Mouse (Mus musculus): ENCODE data around the gene Prdm16.

Prdm16 gene

GRCm38 (mm10) chr4:154473571-154474307, 162.9 kb downstream of the Prdm16 start:
- DNase-seq (ENCODE audit: low spot score), result no peak

DNA sequence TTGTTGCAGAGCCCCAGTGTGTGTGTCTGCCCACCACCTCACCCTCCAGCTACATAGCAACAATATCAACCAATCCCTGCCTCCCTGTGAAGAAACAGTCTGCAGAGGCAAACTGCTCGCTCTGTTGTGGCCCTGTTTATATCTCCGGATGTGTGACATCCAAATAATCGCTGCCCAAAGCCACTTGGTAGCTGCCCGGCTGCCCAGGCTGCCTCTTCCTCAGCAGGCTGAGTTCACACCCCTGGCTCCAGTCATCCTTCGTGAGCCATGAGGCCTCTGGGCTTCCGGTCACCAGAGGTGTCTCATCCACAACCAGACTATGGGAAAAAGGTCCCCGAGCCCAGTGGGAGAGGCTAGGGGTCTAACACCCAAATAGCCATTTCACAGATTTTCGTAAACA, 164.1 kb downstream of the Prdm16 start:
- no peak for DNase-seq (ENCODE audit: low spot score)

DNA sequence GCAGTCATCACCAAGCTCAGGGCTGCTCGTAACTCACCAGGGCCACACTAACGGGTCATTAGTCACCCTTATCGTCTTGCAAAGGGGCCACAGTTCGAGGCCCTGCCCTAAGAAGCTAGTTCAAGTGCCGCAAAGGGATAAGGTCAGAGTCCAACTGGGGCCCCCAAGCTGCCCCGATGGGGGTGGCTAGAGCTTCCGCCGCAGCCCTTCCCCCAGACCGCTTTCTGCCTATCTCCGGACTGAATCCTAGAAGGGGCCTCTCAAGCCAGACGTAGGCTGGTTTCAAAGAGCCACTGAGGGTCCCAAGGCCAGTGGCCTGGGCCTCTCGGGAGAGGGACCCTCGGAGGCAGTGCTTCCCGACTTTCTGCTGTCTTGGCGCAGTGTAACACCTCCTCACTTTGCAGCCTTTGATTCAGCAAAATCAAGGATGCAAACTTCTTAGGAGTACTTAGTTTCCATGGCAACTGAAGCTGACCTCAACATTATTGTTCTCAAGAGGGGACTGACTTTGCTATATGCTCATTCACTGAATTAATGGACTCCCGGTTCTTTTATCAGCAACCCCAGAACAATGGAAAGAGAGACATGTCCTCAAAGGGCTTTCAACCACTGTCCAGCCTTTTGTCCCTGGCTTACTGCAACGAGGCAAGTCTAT, 165.1 kb downstream of the Prdm16 start:
- no peak for DNase-seq (ENCODE audit: low spot score)

DNA sequence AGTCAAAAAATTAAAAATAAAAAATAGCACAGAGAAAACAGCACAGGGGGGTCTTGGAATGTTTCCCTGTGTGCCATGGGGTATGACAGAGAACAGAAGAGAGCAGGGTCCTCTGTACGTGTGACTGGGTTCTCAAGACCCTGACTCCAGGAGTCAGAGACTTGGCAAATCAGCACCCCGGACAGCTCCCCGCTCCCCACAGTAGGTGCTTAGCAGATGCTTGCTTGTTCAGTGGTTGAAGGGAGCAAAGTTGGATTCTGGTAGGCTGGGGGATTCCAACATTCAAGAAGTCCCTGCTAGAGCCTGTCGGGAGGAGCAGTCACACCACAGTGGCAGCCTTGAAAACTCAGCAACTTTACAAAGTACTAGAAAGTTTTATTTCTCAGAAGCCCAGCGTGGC, 170.4 kb downstream of the Prdm16 start:
- DNase-seq (ENCODE audit: low spot score), result peak; percentile 12

- no peak for DNase-seq (ENCODE audit: low spot score)
Measured at GRCm38 (mm10) chr4:154465123-154465522, 171.6 kb downstream of the Prdm16 start.

DNA sequence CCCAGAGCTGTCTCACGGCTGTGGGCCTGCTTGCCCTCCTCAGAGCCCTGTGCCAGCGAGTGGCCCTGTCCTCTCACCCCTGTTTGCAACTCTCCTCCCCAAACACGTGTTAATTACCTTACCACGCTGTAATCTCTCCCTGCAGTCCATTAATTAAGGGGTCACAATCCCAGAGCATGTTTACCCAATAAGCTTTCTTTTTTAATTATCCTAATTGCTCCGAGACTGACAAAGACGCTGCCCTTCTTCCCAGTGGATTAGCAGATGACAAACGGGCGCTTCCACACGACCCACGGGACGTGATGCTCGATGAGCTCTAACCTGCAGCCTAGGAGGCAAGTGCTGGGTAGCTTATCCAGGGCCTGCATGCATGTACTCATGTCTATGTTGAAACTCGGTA, 176.7 kb downstream of the Prdm16 start:
- DNase-seq (ENCODE audit: low spot score), result no peak

GRCm38 (mm10) chr4:154457756-154458155, 178.9 kb downstream of the Prdm16 start:
- no peak for DNase-seq (ENCODE audit: low spot score)

- no peak for DNase-seq (ENCODE audit: low spot score)
Measured at GRCm38 (mm10) chr4:154456265-154456822, 180.3 kb downstream of the Prdm16 start.

- no peak for DNase-seq (ENCODE audit: low spot score)
Measured at GRCm38 (mm10) chr4:154450441-154450840, 186.2 kb downstream of the Prdm16 start.

DNA sequence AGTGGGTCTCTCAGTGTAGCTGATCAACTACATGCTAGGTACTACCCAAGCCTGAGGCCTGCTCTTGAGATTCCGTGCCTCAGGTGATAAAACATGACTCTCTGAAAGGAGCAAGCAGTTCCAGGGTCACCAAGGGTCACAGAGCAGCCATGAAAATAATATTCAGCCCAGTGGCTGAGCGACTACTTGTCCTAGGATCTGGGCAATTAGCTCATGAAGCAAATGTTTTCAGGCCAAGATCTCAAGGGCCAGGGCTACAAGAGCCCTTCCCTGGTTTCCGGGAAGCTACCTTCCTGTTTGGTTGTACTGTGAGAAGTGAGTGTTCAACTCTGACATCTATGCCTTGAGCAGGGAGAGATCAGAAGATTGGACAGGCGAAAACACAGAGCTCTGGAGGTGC, 186.6 kb downstream of the Prdm16 start:
- DNase-seq (ENCODE audit: low spot score), result no peak

- no peak for DNase-seq (ENCODE audit: low spot score)
Measured at GRCm38 (mm10) chr4:154449343-154449742, 187.3 kb downstream of the Prdm16 start.

- DNase-seq (ENCODE audit: low spot score), result no peak
Measured at GRCm38 (mm10) chr4:154445721-154446120, 191.0 kb downstream of the Prdm16 start.

- no peak for DNase-seq (ENCODE audit: low spot score)
Measured at GRCm38 (mm10) chr4:154442645-154443304, 193.9 kb downstream of the Prdm16 start.

- DNase-seq (ENCODE audit: low spot score), result no peak
Measured at GRCm38 (mm10) chr4:154439455-154440052, 197.1 kb downstream of the Prdm16 start.

DNA sequence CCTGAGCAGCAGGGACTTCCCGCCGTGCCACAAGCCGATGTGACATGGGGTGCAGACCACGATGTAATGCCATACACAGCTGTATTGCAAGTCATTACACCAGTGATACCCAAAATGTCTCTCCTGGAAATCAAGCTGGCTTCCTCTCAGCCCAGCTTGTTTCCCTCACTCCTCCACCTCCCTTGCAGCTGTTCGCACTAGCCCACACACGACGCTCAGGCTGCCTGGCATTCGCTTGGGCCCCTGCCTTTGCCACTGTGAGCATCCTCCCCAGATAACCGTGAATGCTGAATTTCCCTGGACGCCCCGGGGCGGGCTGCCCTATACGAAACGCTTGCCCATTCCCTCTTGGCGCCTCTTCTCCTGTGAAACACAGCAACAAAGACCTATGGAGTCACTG, 198.1 kb downstream of the Prdm16 start:
- no peak for DNase-seq (ENCODE audit: low spot score)

- DNase-seq (ENCODE audit: low spot score), result no peak
Measured at GRCm38 (mm10) chr4:154429770-154430169, 206.9 kb downstream of the Prdm16 start.

- DNase-seq (ENCODE audit: low spot score), result no peak
Measured at GRCm38 (mm10) chr4:154426901-154427300, 209.8 kb downstream of the Prdm16 start.

GRCm38 (mm10) chr4:154425284-154425683, 211.4 kb downstream of the Prdm16 start:
- DNase-seq (ENCODE audit: low spot score), result no peak

DNA sequence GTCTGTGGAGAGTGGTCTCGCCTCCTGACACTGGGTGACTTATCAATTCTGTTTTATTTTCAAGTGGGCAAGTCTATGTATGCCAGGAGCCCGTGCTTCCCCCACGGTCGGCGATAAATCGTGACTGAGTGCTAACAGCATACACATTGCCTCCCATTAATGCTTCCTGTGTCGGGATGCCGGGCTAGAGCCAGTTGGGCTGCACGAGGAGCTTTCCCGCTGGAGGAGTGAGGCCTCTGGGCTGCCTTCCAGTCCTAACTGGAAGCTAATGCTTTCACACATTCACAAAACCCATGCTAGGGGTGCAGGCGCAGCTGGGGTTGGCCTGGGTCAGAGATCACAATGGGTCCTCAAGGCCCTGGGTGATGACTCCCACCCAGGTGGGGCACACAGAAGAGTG, 212.0 kb downstream of the Prdm16 start:
- DNase-seq (ENCODE audit: low spot score), result no peak

DNA sequence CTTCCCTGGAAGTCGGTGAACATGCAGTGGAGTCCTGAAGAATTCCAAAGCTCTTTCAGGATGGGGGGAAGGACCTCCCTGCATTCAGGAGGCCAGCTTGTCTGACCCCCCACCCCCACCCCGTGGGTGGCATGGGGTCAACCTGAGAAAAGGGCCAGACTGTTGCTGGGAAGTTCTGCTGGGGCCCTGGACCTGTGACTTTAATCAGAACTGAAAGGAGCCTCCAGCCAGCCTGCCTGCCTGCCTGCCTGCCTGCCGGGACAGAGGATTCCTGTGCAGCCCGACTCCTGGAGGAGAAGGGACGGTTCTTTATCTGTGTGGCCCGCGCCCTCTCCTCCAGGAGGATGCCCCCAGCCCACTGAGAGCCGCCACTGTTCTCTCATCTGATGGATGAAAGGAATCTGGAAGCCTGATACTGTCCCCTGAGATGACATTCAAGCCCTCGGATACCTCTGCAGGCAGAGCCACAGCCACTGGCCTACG, 214.2 kb downstream of the Prdm16 start:
- DNase-seq (ENCODE audit: low spot score), result no peak

DNA sequence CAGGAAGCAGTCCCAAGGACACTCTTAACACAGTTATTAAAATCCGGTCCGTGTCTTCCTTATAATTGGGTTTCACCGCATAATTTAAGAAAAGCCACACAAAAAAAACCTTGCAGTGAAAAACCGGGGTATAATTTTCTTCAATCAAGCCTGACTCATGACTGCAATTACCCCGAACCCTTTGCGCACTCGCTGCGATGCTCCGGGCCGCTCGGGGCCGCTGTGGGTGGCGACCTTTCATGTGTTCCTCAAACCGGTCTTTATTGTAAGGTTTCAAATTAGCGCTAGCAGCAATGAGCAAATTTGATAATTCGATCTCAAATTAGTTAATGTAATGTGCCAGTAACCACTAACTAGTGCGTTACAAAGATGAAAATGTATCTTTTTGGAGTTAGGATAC, 215.9 kb downstream of the Prdm16 start:
- DNase-seq (ENCODE audit: low spot score), result no peak

DNA sequence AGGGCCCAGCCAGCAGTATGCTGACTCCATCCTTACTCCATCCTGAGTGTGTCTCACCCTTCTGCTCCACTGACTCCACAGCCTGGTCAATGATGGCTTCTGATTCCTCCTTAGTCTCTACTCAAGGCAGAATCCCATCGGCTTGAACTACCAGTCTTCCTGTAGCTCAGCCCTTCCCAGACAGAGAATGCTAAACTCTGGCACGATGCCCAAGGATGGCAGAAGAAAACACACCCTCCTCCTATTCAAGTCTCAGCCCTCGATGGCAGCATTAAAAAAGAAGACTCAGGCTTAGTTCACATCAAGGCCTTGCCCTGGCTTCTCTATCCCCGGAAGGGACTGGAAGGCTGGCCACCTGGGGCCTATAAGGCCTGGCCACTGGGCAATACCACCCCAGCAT, 216.9 kb downstream of the Prdm16 start:
- DNase-seq (ENCODE audit: low spot score), result no peak
